Mouse (Mus musculus): ENCODE measurements around the gene Mitf.

DNA sequence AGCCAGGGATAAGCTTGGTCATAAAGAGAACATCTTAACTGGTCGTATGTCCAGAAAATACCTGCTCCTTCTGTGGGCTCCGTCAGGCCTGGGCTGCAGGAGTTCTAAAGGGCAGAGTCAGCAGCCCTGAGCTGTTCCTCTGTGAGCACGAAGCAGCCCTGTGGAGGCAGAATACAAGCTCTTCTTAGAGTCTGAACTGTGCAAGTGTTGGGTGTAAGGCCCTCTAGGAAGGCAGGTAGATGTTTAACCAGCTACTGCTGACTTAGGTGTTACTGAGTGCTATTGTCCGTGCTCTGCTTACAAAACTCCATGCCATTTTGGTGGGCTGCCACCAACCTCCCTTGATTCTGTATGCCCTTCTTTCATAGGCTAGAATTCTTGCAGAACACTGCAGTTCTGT lies 151.4 kb downstream of the Mitf start:
- TF ChIP-seq CTCF (conservative IDR thresholded peaks at IDR 0.05; ENCODE audit: low read length) (no peak), NANOG (IDR thresholded peaks at IDR 0.05; ENCODE audit: borderline replicate concordance, low read length) (no peak)

Measured in E14TG2a.4 (cell line).